Mouse (Mus musculus) olfactory bulb, adult 2 months (tissue): Measurements from ENCODE around the gene D17Wsu92e.

Experiments
- CTCF ChIP-seq: fragments of 200-500 bp; IDR thresholded peaks from 2 replicates; pipeline ENCODE4 v1.5.1; 2012; ENCODE audit warnings: low read depth, mild to moderate bottlenecking, low read length, moderate library complexity; ENCODE audit not compliant: insufficient read depth
- POLR2A ChIP-seq: fragments of 200-500 bp; IDR thresholded peaks from 2 replicates; pipeline ENCODE4 v1.6.1; 2012; ENCODE audit warnings: mild to moderate bottlenecking, low read depth, low read length, moderate library complexity; ENCODE audit not compliant: insufficient read depth

DNA sequence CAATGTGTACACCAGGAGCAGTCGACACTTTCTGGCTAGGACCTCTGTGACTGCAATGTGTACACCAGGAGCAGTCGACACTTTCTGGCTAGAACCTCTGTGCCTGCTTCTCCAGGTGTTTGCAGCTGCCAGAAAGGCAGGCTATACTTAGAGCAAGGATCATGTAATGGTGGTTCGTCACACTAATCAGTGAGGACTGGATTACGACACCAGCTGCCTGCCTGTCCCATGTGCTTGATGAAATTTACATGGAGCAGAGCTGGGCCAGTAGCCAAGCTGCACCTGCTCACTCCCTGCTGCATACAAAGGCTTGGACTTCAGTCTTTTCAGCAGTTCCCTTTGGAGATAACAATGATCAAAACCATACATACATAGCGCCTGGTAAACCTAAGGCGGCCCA lies 23.7 kb downstream of the D17Wsu92e start:
- TF ChIP-seq CTCF, result no peak
- no peak for TF ChIP-seq POLR2A
